Mouse (Mus musculus) hindbrain, embryonic 13.5 days (tissue): ENCODE measurements around the gene Pdss2. TPM values are rescaled to one million over a fixed set of nuclear protein-coding genes. Genes with fewer than 3 reads are reported as not detected.
A peak's percentile ranks its signal among the peaks of the same experiment; 100 is the strongest.

Experiments
- ATAC-seq: fragments of 200-750 bp; cut with Nextera tagmentation; 2 replicates; pipeline ENCODE4 v1.8.0; 2017; ENCODE audit warnings: moderate TSS enrichment; ENCODE audit not compliant: low FRiP score
- H3K27ac ChIP-seq: fragments of 300-500 bp; sonication (generic); 2 replicates; pipeline ENCODE4 v1.5.1; 2015; ENCODE audit warnings: inconsistent platforms, mild to moderate bottlenecking, moderate library complexity
- H3K27me3 ChIP-seq: fragments of 300-500 bp; sonication (generic); 2 replicates; pipeline ENCODE4 v1.6.1; 2015; ENCODE audit warnings: mild to moderate bottlenecking, inconsistent platforms
- H3K36me3 ChIP-seq: fragments of 300-500 bp; sonication (generic); 2 replicates; pipeline ENCODE4 v1.6.1; 2015; ENCODE audit warnings: mild to moderate bottlenecking, inconsistent platforms
- H3K4me1 ChIP-seq: fragments of 300-500 bp; sonication (generic); replicated peaks from 2 replicates; pipeline ENCODE4 v1.6.1; 2015; ENCODE audit warnings: inconsistent platforms
- H3K4me2 ChIP-seq: fragments of 300-500 bp; sonication (generic); 2 replicates; pipeline ENCODE4 v1.6.1; 2015; ENCODE audit warnings: inconsistent platforms, mild to moderate bottlenecking, moderate library complexity
- H3K4me3 ChIP-seq: fragments of 300-500 bp; sonication (generic); 2 replicates; pipeline ENCODE4 v1.5.1; 2015; ENCODE audit warnings: mild to moderate bottlenecking, inconsistent platforms
- H3K9ac ChIP-seq: fragments of 300-500 bp; sonication (generic); 2 replicates; pipeline ENCODE4 v1.6.1; 2015; ENCODE audit warnings: mild to moderate bottlenecking, inconsistent platforms
- H3K9me3 ChIP-seq: fragments of 300-500 bp; sonication (generic); 2 replicates; pipeline ENCODE4 v1.6.1; 2016; ENCODE audit warnings: inconsistent platforms
- WGBS: fragments of 180-500 bp; shearing (Covaris S2); methylation state at CpG from one replicate; pipeline ENCODE4 v1.1.7; 2015; 5-methylcytosine and 5-hydroxymethylcytosine counted together
- polyA plus RNA-seq: library from polyadenylated mRNA; unstranded; fragments of >200 nt; fragmentation: Nextera tagmentation; extraction: Ambion mirVana; gene quantifications from 2 replicates; pipeline ENCODE4 v1.2.1, GENCODE M21; 2015

Gene Pdss2
- polyA plus RNA-seq, 1 experiment from 2014 or later: 16.0 TPM

- peaks cover 32% of the 10 kb centered on the region for H3K4me1 ChIP-seq
- no peak overlapping the region for H3K9ac ChIP-seq
- H3K4me3 ChIP-seq: no peak overlapping the region
- no peak overlapping the region for H3K27ac ChIP-seq
- H3K9me3 ChIP-seq: no peaks in the 10 kb centered on the region
- no peaks in the 10 kb centered on the region for H3K27me3 ChIP-seq
- no peak overlapping the region for H3K4me2 ChIP-seq
- H3K36me3 ChIP-seq: no peaks in the 10 kb centered on the region
- ATAC-seq: no peak
- WGBS: 84% methylated on average over 2 of the region's 2 CpGs
These were observed 69.4 kb downstream of the Pdss2 start for GRCm38 (mm10) chr10:43290638-43291230.

- H3K4me1 ChIP-seq: peaks cover 28% of the 10 kb centered on the region
- H3K9ac ChIP-seq: no peak overlapping the region
- no peak overlapping the region for H3K4me2 ChIP-seq
- ATAC-seq: no peak
- no peak overlapping the region for H3K27ac ChIP-seq
- no peaks in the 10 kb centered on the region for H3K36me3 ChIP-seq
- H3K9me3 ChIP-seq: no peaks in the 10 kb centered on the region
- WGBS: 93% methylated on average over 2 of the region's 2 CpGs
- no peak overlapping the region for H3K4me3 ChIP-seq
- H3K27me3 ChIP-seq: no peaks in the 10 kb centered on the region
These were observed 70.0 kb downstream of the Pdss2 start for GRCm38 (mm10) chr10:43291333-43291736.

GRCm38 (mm10) chr10:43292454-43292853 is 71.2 kb downstream of the Pdss2 start:
- H3K4me3 ChIP-seq: no peak overlapping the region
- no peak for ATAC-seq
- H3K27ac ChIP-seq: no peak overlapping the region
- WGBS: 80% methylated on average over 4 of the region's 4 CpGs
- no peak overlapping the region for H3K4me2 ChIP-seq
- no peak overlapping the region for H3K9ac ChIP-seq
- no peaks in the 10 kb centered on the region for H3K27me3 ChIP-seq
- H3K4me1 ChIP-seq: peaks cover 21% of the 10 kb centered on the region
- no peaks in the 10 kb centered on the region for H3K36me3 ChIP-seq
- H3K9me3 ChIP-seq: no peaks in the 10 kb centered on the region

GRCm38 (mm10) chr10:43294331-43294730 is 73.0 kb downstream of the Pdss2 start:
- no peak overlapping the region for H3K4me2 ChIP-seq
- no peaks in the 10 kb centered on the region for H3K36me3 ChIP-seq
- no peak overlapping the region for H3K4me3 ChIP-seq
- no peaks in the 10 kb centered on the region for H3K9me3 ChIP-seq
- H3K4me1 ChIP-seq: peaks cover 19% of the 10 kb centered on the region
- peak; percentile 24; the same call in 1 of the 2 replicates for ATAC-seq
- H3K27ac ChIP-seq: peak overlapping the region; percentile 58
- no peak overlapping the region for H3K9ac ChIP-seq
- 40% methylated on average over 4 of the region's 4 CpGs for WGBS
- no peaks in the 10 kb centered on the region for H3K27me3 ChIP-seq

DNA sequence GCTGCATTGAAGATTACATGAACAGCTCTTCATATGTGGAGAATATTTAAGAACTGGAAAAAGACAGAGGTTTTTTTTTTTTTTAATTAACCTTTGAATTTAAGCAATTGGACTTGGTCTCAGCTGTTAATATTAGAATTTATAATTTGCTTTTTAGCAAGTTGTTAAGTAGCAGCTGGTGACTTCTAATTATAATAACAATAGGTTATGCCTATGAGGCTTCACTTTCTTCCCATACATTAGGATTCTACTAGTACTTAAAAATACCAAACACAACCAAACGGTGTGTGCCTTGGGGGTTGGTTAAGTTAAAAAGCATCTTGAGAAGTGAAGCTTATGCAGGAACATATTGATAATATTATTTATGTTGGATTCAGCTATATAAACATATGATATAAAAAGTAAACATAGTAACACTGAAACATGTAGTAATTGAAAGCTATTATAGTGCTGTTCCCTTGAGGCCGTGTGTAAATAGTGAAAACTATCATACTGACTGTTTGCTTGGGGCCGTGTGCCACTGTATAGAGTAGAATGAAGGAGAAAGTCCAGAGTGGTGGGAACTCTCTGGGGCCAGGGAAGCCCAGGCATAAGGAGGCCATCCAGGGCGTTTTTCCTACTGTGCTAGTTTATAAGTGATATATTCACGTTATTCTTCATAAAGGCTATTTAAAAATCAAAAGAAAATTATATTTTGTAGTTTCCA is 87.0 kb downstream of the Pdss2 start:
- Histone ChIP-seq H3K27ac (no peak overlapping the region), H3K36me3 (no peaks in the 10 kb centered on the region), H3K9me3 (peaks cover 4% of the 10 kb centered on the region; the same call in 1 of the 2 replicates), H3K4me1 (peaks cover 31% of the 10 kb centered on the region), H3K9ac (no peak overlapping the region), H3K27me3 (no peaks in the 10 kb centered on the region), H3K4me3 (no peak overlapping the region), H3K4me2 (no peak overlapping the region)
- no peak for ATAC-seq
- 53% methylated on average over 5 of the region's 5 CpGs for WGBS

DNA sequence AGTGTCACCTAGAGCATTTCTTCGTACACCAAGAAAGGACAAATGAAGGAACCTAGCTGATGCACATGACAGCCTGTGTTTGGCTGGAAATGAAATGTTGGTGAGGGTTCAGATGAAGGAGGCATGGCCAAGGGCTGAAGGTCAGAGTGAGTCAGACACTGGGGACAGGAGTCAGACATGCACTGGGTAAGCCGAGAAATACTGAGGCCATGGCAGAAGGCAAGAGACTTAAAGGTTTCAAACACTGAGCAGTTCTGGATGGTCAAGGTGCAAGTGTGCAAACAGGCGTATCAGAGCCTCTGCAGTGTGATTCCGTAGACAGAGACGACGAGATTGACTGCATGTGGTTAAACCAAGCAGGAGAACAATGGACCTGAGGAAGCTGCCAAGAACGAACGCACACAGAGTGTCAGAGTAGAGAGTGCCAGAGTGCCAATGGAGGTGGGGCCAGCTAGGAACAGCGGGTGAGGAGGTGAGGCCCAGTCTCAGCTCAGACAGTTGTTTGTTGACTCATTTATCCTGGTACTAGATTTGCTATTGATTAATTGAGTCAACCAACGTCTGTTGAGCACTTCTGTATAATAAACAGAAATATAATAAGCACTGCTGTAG is 89.6 kb downstream of the Pdss2 start:
- Histone ChIP-seq H3K27ac (no peak overlapping the region), H3K4me2 (no peak overlapping the region), H3K9ac (no peak overlapping the region), H3K4me3 (no peak overlapping the region), H3K27me3 (no peaks in the 10 kb centered on the region), H3K36me3 (no peaks in the 10 kb centered on the region), H3K9me3 (peaks cover 1% of the 10 kb centered on the region; the same call in 1 of the 2 replicates), H3K4me1 (peaks cover 31% of the 10 kb centered on the region)
- WGBS: 53% methylated on average over 10 of the region's 10 CpGs
- no peak for ATAC-seq

DNA sequence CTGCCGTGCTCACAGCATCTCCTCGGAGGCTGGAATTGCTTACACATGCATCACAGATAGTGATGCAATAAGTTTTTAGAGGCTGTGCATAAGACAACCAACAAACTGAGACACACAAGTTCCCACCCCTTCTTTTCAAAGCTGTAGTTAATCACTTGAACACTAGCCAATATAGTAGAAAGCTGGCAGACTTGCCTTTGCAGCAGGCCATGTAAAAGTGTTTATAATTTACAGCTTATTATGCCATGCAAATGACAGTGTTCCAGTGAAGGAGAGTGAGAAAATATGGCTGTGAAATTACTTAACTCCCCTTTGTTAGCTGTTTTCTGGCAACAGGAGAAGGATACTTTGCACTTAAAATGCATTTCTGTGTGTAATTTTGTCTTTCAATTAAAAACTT is 90.9 kb downstream of the Pdss2 start:
- no peak overlapping the region for H3K4me3 ChIP-seq
- no peak overlapping the region for H3K27ac ChIP-seq
- H3K36me3 ChIP-seq: no peaks in the 10 kb centered on the region
- WGBS: 66% methylated on average over 2 of the region's 2 CpGs
- no peak overlapping the region for H3K9ac ChIP-seq
- H3K4me2 ChIP-seq: no peak overlapping the region
- peaks cover 31% of the 10 kb centered on the region for H3K4me1 ChIP-seq
- H3K9me3 ChIP-seq: no peaks in the 10 kb centered on the region
- no peaks in the 10 kb centered on the region for H3K27me3 ChIP-seq
- ATAC-seq: no peak

- 66% methylated on average over 7 of the region's 7 CpGs for WGBS
- Histone ChIP-seq H3K9me3 (no peaks in the 10 kb centered on the region), H3K4me1 (peaks cover 37% of the 10 kb centered on the region), H3K4me3 (no peak overlapping the region), H3K4me2 (no peak overlapping the region), H3K9ac (no peak overlapping the region), H3K27me3 (no peaks in the 10 kb centered on the region), H3K27ac (peak overlapping the region; percentile 26; the same call in 1 of the 2 replicates), H3K36me3 (no peaks in the 10 kb centered on the region)
- ATAC-seq: no peak
These were observed 91.6 kb downstream of the Pdss2 start for GRCm38 (mm10) chr10:43312658-43313417.

- no peaks in the 10 kb centered on the region for H3K36me3 ChIP-seq
- no peak overlapping the region for H3K4me3 ChIP-seq
- H3K4me1 ChIP-seq: peaks cover 31% of the 10 kb centered on the region
- no peaks in the 10 kb centered on the region for H3K27me3 ChIP-seq
- no peak for ATAC-seq
- H3K9ac ChIP-seq: no peak overlapping the region
- no peaks in the 10 kb centered on the region for H3K9me3 ChIP-seq
- no peak overlapping the region for H3K27ac ChIP-seq
- H3K4me2 ChIP-seq: no peak overlapping the region
These were observed 93.9 kb downstream of the Pdss2 start for GRCm38 (mm10) chr10:43315228-43315627.

- no peak overlapping the region for H3K4me3 ChIP-seq
- H3K4me1 ChIP-seq: peaks cover 17% of the 10 kb centered on the region
- H3K4me2 ChIP-seq: no peak overlapping the region
- H3K27me3 ChIP-seq: no peaks in the 10 kb centered on the region
- peak overlapping the region; percentile 75 for H3K27ac ChIP-seq
- peak overlapping the region; percentile 2; the same call in 1 of the 2 replicates for H3K9ac ChIP-seq
- H3K36me3 ChIP-seq: no peaks in the 10 kb centered on the region
- 38% methylated on average over 9 of the region's 9 CpGs for WGBS
- ATAC-seq: peak; percentile 79
- no peaks in the 10 kb centered on the region for H3K9me3 ChIP-seq
These were observed 96.2 kb downstream of the Pdss2 start for GRCm38 (mm10) chr10:43317327-43317951.

GRCm38 (mm10) chr10:43321019-43321418 is 99.7 kb downstream of the Pdss2 start:
- no peak overlapping the region for H3K4me2 ChIP-seq
- ATAC-seq: no peak

More at GRCm38 (mm10) chr10:43321019-43321418, 99.7 kb downstream of the Pdss2 start:
- H3K27me3 ChIP-seq: no peaks in the 10 kb centered on the region
- no peak overlapping the region for H3K27ac ChIP-seq
- 91% methylated on average over 5 of the region's 5 CpGs for WGBS
- no peaks in the 10 kb centered on the region for H3K9me3 ChIP-seq
- no peaks in the 10 kb centered on the region for H3K36me3 ChIP-seq
- H3K4me3 ChIP-seq: no peak overlapping the region
- H3K9ac ChIP-seq: no peak overlapping the region
- H3K4me1 ChIP-seq: peaks cover 19% of the 10 kb centered on the region
